ENCODE assay signal across 1 mouse cellular context in genomic region chr12:98951295-98951694, GRCm38 (mm10). TPM values are rescaled to one million over a fixed set of nuclear protein-coding genes. Genes with fewer than 3 reads are reported as not detected.
"Had no signal": no experiment of that assay in that cellular context is flagged by ENCODE, and none has a peak within 500 bp of the region (broad histone marks: within the 10 kb centered on the region; RNA-seq: fewer than 3 reads in every experiment).

No protein-coding gene starts in this region.

RNA-seq across cellular contexts. Expression of gene Ttc8, which starts 30.9 kb away (rescaled TPM):
- polyA plus RNA-seq: erythroblast, embryonic 14.5 days had no signal
